Mouse (Mus musculus): ENCODE data around the gene Ism1. TPM values are rescaled to one million over a fixed set of nuclear protein-coding genes. Genes with fewer than 3 reads are reported as not detected.
A peak's percentile ranks its signal among the peaks of the same experiment; 100 is the strongest.

Ism1 gene
- polyA plus RNA-seq, 1 experiment from 2014 or later, result 0.98 TPM

GRCm38 (mm10) chr2:139725328-139725727 is 47.4 kb downstream of the Ism1 start:
- no peak overlapping the region for H3K4me2 ChIP-seq (replicated peaks)
- H3K4me3 ChIP-seq (replicated peaks; ENCODE audit: low read length), result no peak overlapping the region
- no peaks in the 10 kb centered on the region for H3K9me3 ChIP-seq (ENCODE audit: control insufficient read depth, low read length)
- H3K9ac ChIP-seq, result no peak overlapping the region
- no peaks in the 10 kb centered on the region; the same call in 1 of the 2 replicates for H3K4me1 ChIP-seq (replicated peaks; ENCODE audit: control insufficient read depth, insufficient read depth, low read length)
- H3K27me3 ChIP-seq (ENCODE audit: control insufficient read depth, insufficient read depth, low read length), result no peaks in the 10 kb centered on the region
- no peak for DNase-seq (ENCODE audit: low spot score)
- ATAC-seq (ENCODE audit: low FRiP score), result no peak
- 78% methylated on average over 3 of the region's 3 CpGs for WGBS
- no peaks in the 10 kb centered on the region for H3K36me3 ChIP-seq (replicated peaks; ENCODE audit: control insufficient read depth, insufficient read depth)
- H3K27ac ChIP-seq, result no peak overlapping the region

- no peaks in the 10 kb centered on the region for H3K9me3 ChIP-seq (ENCODE audit: control insufficient read depth, low read length)
- no peaks in the 10 kb centered on the region for H3K27me3 ChIP-seq (ENCODE audit: control insufficient read depth, insufficient read depth, low read length)
- no peak overlapping the region for H3K27ac ChIP-seq
- no peaks in the 10 kb centered on the region for H3K36me3 ChIP-seq (replicated peaks; ENCODE audit: control insufficient read depth, insufficient read depth)
- 96% methylated on average over 2 of the region's 2 CpGs for WGBS
- no peak overlapping the region for H3K9ac ChIP-seq
- no peak overlapping the region for H3K4me3 ChIP-seq (replicated peaks; ENCODE audit: low read length)
- no peak overlapping the region for H3K4me2 ChIP-seq (replicated peaks)
- H3K4me1 ChIP-seq (replicated peaks; ENCODE audit: control insufficient read depth, insufficient read depth, low read length), result no peaks in the 10 kb centered on the region; the same call in 1 of the 2 replicates
- ATAC-seq (ENCODE audit: low FRiP score) (no peak), DNase-seq (ENCODE audit: low spot score) (no peak)
Observed at GRCm38 (mm10) chr2:139728060-139728459, 50.1 kb downstream of the Ism1 start.

GRCm38 (mm10) chr2:139729377-139729776 is 51.4 kb downstream of the Ism1 start:
- no peak overlapping the region for H3K9ac ChIP-seq
- H3K9me3 ChIP-seq (ENCODE audit: control insufficient read depth, low read length), result no peaks in the 10 kb centered on the region
- H3K27me3 ChIP-seq (ENCODE audit: control insufficient read depth, insufficient read depth, low read length), result no peaks in the 10 kb centered on the region
- H3K27ac ChIP-seq, result no peak overlapping the region
- WGBS, result 88% methylated on average over 5 of the region's 5 CpGs
- no peaks in the 10 kb centered on the region for H3K4me1 ChIP-seq (replicated peaks; ENCODE audit: control insufficient read depth, insufficient read depth, low read length)
- ATAC-seq (ENCODE audit: low FRiP score) (no peak), DNase-seq (ENCODE audit: low spot score) (no peak)
- H3K36me3 ChIP-seq (replicated peaks; ENCODE audit: control insufficient read depth, insufficient read depth), result no peaks in the 10 kb centered on the region
- no peak overlapping the region for H3K4me2 ChIP-seq (replicated peaks)
- no peak overlapping the region for H3K4me3 ChIP-seq (replicated peaks; ENCODE audit: low read length)

- DNase-seq (ENCODE audit: low spot score) (peak; percentile 27), ATAC-seq (ENCODE audit: low FRiP score) (no peak)
- Histone ChIP-seq H3K9me3 (ENCODE audit: control insufficient read depth, low read length) (no peaks in the 10 kb centered on the region), H3K4me3 (replicated peaks; ENCODE audit: low read length) (no peak overlapping the region), H3K36me3 (replicated peaks; ENCODE audit: control insufficient read depth, insufficient read depth) (no peaks in the 10 kb centered on the region), H3K4me2 (replicated peaks) (no peak overlapping the region), H3K27me3 (ENCODE audit: control insufficient read depth, insufficient read depth, low read length) (no peaks in the 10 kb centered on the region), H3K9ac (no peak overlapping the region), H3K4me1 (replicated peaks; ENCODE audit: control insufficient read depth, insufficient read depth, low read length) (0 out of 2 replicates have a peak, but pooled peaks cover 3% of the 10 kb centered on the region), H3K27ac (no peak overlapping the region)
- 74% methylated on average over 1 of the region's 1 CpGs for WGBS
Observed at GRCm38 (mm10) chr2:139742381-139742780, 64.4 kb downstream of the Ism1 start.

GRCm38 (mm10) chr2:139757021-139757420 is 79.0 kb downstream of the Ism1 start:
- 0 out of 2 replicates have a peak, but pooled peaks cover 8% of the 10 kb centered on the region for H3K4me1 ChIP-seq (replicated peaks; ENCODE audit: control insufficient read depth, insufficient read depth, low read length)
- ATAC-seq (ENCODE audit: low FRiP score) (peak; percentile 65), DNase-seq (ENCODE audit: low spot score) (no peak)
- 62% methylated on average over 8 of the region's 8 CpGs for WGBS
- H3K27ac ChIP-seq, result no peak overlapping the region
- H3K4me3 ChIP-seq (replicated peaks; ENCODE audit: low read length), result no peak overlapping the region
- H3K36me3 ChIP-seq (replicated peaks; ENCODE audit: control insufficient read depth, insufficient read depth), result no peaks in the 10 kb centered on the region
- no peaks in the 10 kb centered on the region for H3K9me3 ChIP-seq (ENCODE audit: control insufficient read depth, low read length)
- no peak overlapping the region for H3K9ac ChIP-seq
- no peak overlapping the region for H3K4me2 ChIP-seq (replicated peaks)
- H3K27me3 ChIP-seq (ENCODE audit: control insufficient read depth, insufficient read depth, low read length), result no peaks in the 10 kb centered on the region

- H3K9ac ChIP-seq, result no peak overlapping the region
- 0 out of 2 replicates have a peak, but pooled peaks cover 8% of the 10 kb centered on the region for H3K4me1 ChIP-seq (replicated peaks; ENCODE audit: control insufficient read depth, insufficient read depth, low read length)
- H3K36me3 ChIP-seq (replicated peaks; ENCODE audit: control insufficient read depth, insufficient read depth), result no peaks in the 10 kb centered on the region
- DNase-seq (ENCODE audit: low spot score), result no peak
- 92% methylated on average over 1 of the region's 1 CpGs for WGBS
- ATAC-seq (ENCODE audit: low FRiP score), result 0 out of 2 replicates have a peak, but pooled peaks have one; percentile 37
- H3K4me2 ChIP-seq (replicated peaks), result no peak overlapping the region
- H3K9me3 ChIP-seq (ENCODE audit: control insufficient read depth, low read length), result no peaks in the 10 kb centered on the region
- no peak overlapping the region for H3K4me3 ChIP-seq (replicated peaks; ENCODE audit: low read length)
- H3K27me3 ChIP-seq (ENCODE audit: control insufficient read depth, insufficient read depth, low read length), result no peaks in the 10 kb centered on the region
- H3K27ac ChIP-seq, result no peak overlapping the region
Observed at GRCm38 (mm10) chr2:139757456-139757855, 79.5 kb downstream of the Ism1 start.

- no peaks in the 10 kb centered on the region for H3K36me3 ChIP-seq (replicated peaks; ENCODE audit: control insufficient read depth, insufficient read depth)
- no peak overlapping the region for H3K4me2 ChIP-seq (replicated peaks)
- H3K4me3 ChIP-seq (replicated peaks; ENCODE audit: low read length), result no peak overlapping the region
- WGBS, result 73% methylated on average over 5 of the region's 5 CpGs
- H3K4me1 ChIP-seq (replicated peaks; ENCODE audit: control insufficient read depth, insufficient read depth, low read length), result no peaks in the 10 kb centered on the region
- ATAC-seq (ENCODE audit: low FRiP score) (peak; percentile 40; the same call in 1 of the 2 replicates), DNase-seq (ENCODE audit: low spot score) (no peak)
- no peaks in the 10 kb centered on the region for H3K9me3 ChIP-seq (ENCODE audit: control insufficient read depth, low read length)
- no peak overlapping the region for H3K9ac ChIP-seq
- no peaks in the 10 kb centered on the region for H3K27me3 ChIP-seq (ENCODE audit: control insufficient read depth, insufficient read depth, low read length)
- no peak overlapping the region for H3K27ac ChIP-seq
Observed at GRCm38 (mm10) chr2:139764355-139764754, 86.4 kb downstream of the Ism1 start.

- ATAC-seq (ENCODE audit: low FRiP score), result no peak
- H3K9me3 ChIP-seq (ENCODE audit: control insufficient read depth, low read length), result no peaks in the 10 kb centered on the region
- 86% methylated on average over 8 of the region's 8 CpGs for WGBS
Observed at GRCm38 (mm10) chr2:139774949-139775570, 97.1 kb downstream of the Ism1 start.

GRCm38 (mm10) chr2:139776644-139777043 is 98.7 kb downstream of the Ism1 start:
- no peaks in the 10 kb centered on the region for H3K9me3 ChIP-seq (ENCODE audit: control insufficient read depth, low read length)
- no peak overlapping the region for H3K4me3 ChIP-seq (replicated peaks; ENCODE audit: low read length)
- H3K27me3 ChIP-seq (ENCODE audit: control insufficient read depth, insufficient read depth, low read length), result no peaks in the 10 kb centered on the region
- H3K4me1 ChIP-seq (replicated peaks; ENCODE audit: control insufficient read depth, insufficient read depth, low read length), result no peaks in the 10 kb centered on the region
- H3K36me3 ChIP-seq (replicated peaks; ENCODE audit: control insufficient read depth, insufficient read depth), result no peaks in the 10 kb centered on the region
- no peak for ATAC-seq (ENCODE audit: low FRiP score)
- WGBS, result 48% methylated on average over 1 of the region's 1 CpGs
- H3K27ac ChIP-seq, result no peak overlapping the region
- no peak overlapping the region for H3K4me2 ChIP-seq (replicated peaks)
- DNase-seq (ENCODE audit: low spot score), result no peak
- H3K9ac ChIP-seq, result no peak overlapping the region

More at GRCm38 (mm10) chr2:139774949-139775570, 97.1 kb downstream of the Ism1 start:
- Histone ChIP-seq H3K4me2 (replicated peaks) (no peak overlapping the region), H3K36me3 (replicated peaks; ENCODE audit: control insufficient read depth, insufficient read depth) (no peaks in the 10 kb centered on the region), H3K9ac (no peak overlapping the region), H3K4me1 (replicated peaks; ENCODE audit: control insufficient read depth, insufficient read depth, low read length) (no peaks in the 10 kb centered on the region), H3K4me3 (replicated peaks; ENCODE audit: low read length) (no peak overlapping the region), H3K27ac (no peak overlapping the region), H3K27me3 (ENCODE audit: control insufficient read depth, insufficient read depth, low read length) (no peaks in the 10 kb centered on the region)
- DNase-seq (ENCODE audit: low spot score), result no peak
